Mouse (Mus musculus): ENCODE data around the gene Cradd.

Cradd gene

DNA sequence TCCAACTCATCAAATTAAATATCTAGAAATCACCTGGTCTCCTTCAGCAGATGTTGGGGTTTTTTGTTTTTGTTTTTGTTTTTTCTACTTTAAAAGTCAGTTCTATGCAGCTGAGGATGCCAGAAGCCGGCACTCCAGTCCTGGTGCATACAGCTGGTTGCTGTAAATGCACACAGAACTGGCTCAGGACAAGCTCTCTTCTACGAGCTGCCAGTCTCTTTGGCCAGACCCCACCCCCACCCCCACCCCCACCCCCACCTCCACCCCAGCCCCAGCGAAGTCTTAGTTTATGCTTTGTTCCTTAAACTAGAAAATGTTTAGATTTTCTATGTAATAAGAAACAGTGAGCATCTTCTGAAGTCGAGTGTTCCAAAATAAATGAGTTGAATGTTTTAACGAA lies 57.0 kb downstream of the Cradd start:
- DNase-seq, result no peak

GRCm38 (mm10) chr10:95266041-95266762 lies 57.7 kb downstream of the Cradd start:
- DNase-seq, result no peak

- DNase-seq, result no peak
Measured at GRCm38 (mm10) chr10:95265576-95265975, 58.4 kb downstream of the Cradd start.

DNA sequence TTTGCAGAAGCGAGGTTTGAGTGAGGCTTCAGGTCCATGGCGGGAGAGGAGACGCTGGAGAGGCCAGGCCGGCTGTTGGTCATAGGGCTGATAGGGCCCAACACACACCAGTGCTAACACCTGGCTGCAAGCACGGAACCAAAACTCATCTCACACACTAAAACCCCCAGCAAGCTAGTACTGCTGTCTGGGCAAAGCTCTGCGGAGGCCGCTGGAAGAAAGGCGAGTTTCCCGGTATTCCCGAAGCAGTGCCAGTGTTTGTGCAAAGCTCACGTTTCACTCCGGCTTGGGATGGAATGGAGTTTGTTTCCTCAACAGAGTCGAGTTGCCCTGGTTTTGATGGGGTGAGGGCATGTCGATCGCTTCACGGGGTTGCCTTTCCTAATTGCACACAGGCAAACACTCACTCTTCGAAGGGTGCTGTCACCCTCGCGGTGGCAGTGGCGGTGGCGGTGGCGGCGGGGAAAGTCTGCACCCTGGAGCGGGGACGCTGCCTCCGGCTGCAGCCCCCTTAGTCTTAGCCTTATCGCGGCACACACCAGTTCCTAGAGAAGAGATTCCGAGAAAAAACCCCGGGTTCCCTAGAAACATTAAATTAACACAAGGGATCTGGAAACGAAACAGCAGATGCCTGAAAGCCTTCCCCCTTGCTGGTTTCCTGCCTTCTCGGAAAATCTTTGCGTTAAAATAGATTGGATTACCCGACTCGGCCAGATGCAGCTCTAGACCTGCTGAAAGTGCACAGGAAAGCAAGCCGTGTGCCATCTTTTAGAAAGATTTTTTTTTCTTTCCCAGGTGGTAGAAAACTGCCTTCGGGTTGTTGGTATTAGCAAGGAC lies 59.2 kb downstream of the Cradd start:
- no peak for DNase-seq

GRCm38 (mm10) chr10:95262388-95262787 lies 61.5 kb downstream of the Cradd start:
- DNase-seq, result no peak

GRCm38 (mm10) chr10:95261279-95261678 lies 62.7 kb downstream of the Cradd start:
- DNase-seq, result no peak

GRCm38 (mm10) chr10:95260420-95260819 lies 63.5 kb downstream of the Cradd start:
- no peak for DNase-seq

DNA sequence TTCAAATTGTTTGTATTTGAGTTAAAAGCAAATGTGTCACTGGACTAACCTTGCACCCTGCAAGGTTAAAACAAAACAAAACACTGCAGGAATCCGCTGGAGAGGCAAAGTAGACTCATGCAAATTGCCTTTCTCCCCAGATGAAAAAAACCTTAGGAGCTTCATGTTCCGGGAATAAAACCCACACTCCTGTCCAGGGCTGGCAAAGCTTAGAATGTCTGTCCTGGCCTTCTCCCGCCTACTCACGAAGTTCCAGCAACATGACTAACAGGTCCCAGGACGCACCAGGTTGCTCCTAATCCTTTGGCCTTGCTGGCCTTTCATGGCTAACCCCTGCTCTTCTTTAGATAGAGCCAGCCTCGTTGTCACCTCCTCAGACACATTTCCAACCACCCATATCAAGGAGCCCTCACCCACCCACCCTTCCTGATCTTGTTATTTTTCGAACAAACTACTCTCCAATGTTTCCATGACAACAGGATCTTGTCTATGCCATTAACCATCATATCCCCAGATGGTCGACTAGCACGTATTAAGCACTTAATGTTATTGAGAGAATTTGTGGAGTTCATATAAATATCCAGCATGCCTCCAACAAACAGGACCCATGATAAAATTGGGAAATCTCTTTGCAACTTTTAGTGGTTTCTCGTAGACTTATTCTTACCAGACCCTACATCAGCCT lies 65.3 kb downstream of the Cradd start:
- no peak for DNase-seq

DNA sequence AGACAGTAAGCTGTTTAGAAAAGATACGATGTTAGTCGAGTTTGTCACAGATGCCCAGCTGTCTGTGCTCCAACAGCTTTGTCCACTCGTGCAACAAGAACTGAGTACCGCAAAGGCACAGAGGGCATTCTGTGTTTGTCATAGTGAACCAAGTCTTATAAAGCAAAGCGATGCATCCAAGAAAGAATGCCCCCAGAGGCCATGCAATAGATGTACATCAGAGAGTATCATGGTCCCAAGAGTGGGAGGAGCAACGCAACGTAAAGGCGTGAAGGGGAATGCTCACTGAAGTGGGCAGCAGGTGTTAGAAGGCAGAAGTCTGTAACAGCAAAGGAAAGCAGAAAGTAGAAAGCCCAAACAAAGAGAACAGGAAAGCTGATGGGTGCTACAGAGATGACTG lies 66.0 kb downstream of the Cradd start:
- DNase-seq, result no peak

- DNase-seq, result no peak
Measured at GRCm38 (mm10) chr10:95256095-95256494, 67.8 kb downstream of the Cradd start.

DNA sequence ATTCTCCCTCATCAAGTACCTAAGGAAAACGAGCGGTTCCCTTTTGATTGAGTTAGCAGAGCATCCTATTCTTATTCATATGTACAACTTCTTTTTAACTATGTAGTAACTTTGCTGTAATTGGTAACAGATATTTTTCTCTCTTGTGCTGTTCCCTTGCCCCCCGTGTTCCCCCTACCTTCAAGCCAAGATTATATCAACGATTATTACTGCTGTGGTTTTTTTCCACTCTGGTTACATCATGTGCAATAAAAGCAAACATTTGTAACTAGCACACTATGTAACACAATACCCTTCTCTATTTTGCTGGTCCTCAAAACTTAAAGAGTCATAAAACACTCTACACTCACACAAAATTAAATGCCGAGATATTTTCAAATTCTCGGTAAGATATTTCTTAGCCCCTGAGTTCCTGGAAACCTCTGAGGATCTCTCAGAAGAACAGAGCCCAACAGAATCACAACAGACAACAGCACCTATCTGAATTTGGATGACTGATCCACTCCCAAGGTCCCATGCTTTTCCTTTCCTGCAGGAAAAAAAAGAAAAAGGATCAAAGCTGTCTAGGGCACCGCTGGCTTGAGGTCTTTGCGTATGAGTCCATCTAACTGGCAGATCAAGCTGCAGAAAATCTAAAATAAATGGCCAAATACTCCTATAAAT lies 68.8 kb downstream of the Cradd start:
- no peak for DNase-seq

- peak; percentile 69 for DNase-seq
Measured at GRCm38 (mm10) chr10:95254453-95255001, 69.4 kb downstream of the Cradd start.

GRCm38 (mm10) chr10:95254046-95254445 lies 69.9 kb downstream of the Cradd start:
- DNase-seq, result no peak

DNA sequence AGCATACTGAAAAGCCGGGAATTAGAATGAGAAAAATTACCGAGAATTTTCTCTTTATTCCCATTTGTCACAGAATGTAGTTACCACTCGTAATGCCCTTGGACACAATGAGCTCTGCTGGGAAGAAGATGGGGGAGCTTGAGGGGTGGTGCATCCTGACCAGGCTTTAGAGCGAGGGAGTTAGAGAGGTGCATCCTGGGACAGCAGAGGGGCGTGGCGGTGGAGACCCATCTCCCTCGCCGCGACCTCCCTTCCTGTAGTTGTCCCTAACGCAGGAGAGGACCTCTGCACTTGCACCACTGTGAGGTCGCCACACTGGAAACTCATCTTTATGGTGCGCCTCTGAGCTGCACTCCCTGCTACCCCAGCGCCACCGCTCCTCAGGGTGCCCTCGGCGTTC lies 72.3 kb downstream of the Cradd start:
- no peak for DNase-seq

DNA sequence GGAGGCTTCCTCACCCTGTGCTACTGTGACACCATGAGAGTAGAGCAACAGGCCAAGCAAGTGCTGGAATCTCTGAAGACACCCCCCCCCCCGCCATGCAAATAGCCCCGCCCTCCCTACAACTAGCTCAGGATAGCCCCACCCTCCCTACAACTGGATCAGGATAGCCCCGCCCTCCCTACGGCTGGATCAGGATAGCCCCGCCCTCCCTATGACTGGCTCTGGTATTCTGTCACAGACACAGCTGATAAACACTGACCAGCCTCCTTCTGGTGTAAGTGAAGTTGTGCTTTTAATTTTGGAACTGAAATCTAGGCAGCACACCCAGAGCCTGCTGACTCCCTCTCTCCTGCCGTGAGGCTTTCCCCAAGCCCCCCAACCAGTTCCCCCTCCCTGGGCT lies 75.6 kb downstream of the Cradd start:
- DNase-seq, result no peak

DNA sequence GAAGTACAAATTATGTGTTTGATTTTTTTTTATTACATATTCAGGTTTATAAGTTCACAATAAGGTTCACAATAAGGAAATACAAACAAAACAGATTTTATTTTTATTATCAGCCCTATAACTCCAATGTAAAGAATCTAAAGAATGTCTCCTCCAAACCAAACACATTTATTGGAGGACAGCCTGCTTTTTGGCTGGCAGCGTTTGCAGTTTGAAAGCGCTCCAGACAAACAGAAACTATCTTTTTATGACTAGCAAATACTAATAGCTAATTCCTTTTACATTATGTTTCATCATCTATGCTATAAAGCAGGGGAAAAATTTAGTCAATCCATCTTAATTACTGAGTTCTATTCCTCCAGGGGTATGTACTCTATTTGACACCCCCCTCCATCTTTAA lies 77.2 kb downstream of the Cradd start:
- DNase-seq, result no peak

- no peak for DNase-seq
Measured at GRCm38 (mm10) chr10:95245680-95245982, 78.3 kb downstream of the Cradd start.

GRCm38 (mm10) chr10:95244961-95245679 lies 78.8 kb downstream of the Cradd start:
- no peak for DNase-seq

DNA sequence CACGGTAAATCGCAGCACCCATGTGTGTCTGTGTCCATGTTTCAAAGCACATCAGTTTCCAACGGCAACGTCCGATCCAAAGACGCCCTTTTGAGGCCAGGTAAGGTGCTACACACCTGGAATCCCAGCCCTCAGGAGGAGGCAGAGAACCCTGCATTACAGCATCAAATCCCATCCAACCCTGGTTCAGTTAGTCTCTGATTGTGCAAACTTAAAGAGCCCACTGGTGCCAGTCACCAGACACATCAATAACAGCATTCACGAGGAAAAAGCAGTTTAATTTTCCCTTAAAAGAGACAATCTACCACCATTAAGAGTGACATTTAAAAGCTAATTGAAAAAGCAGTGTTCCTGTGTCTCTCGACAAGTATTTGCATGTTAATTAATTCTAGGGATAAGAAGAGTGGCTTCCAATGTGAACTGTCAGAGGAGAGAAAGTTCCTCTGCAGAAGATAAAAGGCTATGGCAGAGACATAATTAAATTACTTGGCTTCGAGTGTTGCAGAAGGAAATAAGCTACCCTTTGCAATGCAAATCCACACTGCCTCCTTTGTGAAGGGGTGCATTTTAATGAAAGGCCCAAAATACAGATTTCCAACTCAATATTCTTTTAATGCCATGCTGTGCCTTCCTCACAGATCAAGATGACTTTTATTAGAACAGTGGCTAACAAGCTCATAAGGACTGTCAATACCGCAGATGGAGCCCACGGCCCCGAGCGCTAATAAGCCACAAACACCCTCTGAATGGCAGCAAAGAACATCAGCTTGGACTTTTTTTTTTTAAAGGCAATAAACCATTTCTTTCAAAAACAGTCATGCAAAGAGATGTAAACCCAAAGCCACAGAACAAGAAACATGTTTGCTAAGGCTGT lies 84.5 kb downstream of the Cradd start:
- no peak for DNase-seq

GRCm38 (mm10) chr10:95238667-95239066 lies 85.3 kb downstream of the Cradd start:
- DNase-seq, result no peak

DNA sequence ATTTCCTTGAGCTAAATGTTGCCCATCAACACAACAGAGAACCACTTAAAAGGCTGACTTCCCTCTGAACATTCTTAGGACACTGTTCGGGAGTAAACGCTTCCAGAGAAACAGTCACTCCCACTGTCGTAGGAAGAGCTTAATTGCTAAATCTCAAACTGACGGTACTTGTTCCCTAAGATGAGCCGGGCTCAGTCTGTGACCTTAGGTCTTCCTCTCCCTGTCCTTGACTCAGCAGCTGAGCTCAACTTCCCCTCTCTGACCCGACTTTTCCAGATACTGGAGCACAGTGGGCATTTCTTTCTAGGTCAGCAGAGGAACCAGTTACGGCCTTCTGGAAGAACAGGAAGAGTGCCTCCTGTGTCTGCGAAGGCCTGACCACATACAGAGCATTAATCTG lies 87.7 kb downstream of the Cradd start:
- no peak for DNase-seq
